Mouse (Mus musculus): ENCODE data around the gene Cux1. TPM values are rescaled to one million over a fixed set of nuclear protein-coding genes. Genes with fewer than 3 reads are reported as not detected.

The Cux1 gene
- total RNA-seq, 2 experiments from 2014 or later = 99.9 to 105 TPM

GRCm38 (mm10) chr5:136458102-136458863 lies 109.0 kb downstream of the Cux1 start:
- intact Hi-C loops (cut with DNase I) = no loop called here
- no peak for DNase-seq (ENCODE audit: low spot score)

GRCm38 (mm10) chr5:136456395-136456794 lies 110.9 kb downstream of the Cux1 start:
- intact Hi-C loops (cut with DNase I) = no loop called here
- DNase-seq (ENCODE audit: low spot score) = no peak

DNA sequence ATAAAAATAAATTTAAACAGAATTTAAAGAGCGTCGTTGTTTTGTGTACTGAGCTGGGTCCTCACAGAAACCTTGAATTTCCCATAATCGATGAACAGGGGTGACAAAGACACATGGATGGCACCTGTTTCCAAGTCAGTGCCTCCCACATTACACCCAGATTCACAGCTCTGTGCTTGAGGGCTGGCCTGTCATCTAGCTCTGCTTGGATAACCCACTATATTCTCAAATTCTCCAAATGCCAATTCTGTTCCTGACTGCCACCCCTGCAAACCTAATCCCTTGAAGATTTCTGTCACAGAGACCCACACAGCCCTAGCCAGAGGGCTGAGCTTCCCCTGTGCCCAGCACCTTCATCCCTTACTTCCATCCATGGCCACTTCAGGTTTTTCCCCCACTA lies 114.6 kb downstream of the Cux1 start:
- no peak for DNase-seq (ENCODE audit: low spot score)
- intact Hi-C loops (cut with DNase I) = no loop called here

GRCm38 (mm10) chr5:136449801-136450200 lies 117.5 kb downstream of the Cux1 start:
- no peak for DNase-seq (ENCODE audit: low spot score)
- intact Hi-C loops (cut with DNase I) = no loop called here

- no peak for DNase-seq (ENCODE audit: low spot score)
- intact Hi-C loops (cut with DNase I) = no loop called here
Observed at GRCm38 (mm10) chr5:136445967-136446366, 121.3 kb downstream of the Cux1 start.

GRCm38 (mm10) chr5:136442238-136443187 lies 124.8 kb downstream of the Cux1 start:
- intact Hi-C loops (cut with DNase I) = no loop called here
- no peak for DNase-seq (ENCODE audit: low spot score)

DNA sequence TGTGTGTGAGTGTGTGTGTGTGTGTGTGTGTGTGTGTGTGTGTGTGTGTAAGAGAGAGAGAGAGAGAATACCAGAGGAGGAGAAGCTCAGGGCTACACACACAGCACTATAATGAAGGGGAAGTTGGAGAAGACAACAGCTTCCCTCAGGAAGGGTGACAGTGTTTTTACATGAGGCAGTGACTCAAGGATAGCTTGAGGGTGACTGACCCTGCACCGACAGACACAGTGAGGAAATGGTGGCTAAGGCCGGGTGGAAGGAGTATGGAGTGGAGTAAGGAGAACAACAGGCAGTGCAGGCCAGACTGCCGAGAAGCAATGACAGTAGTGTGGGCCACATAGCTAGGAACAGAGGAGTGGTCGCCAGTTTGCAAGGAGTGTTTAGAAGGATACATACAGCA lies 137.6 kb downstream of the Cux1 start:
- DNase-seq (ENCODE audit: low spot score) = no peak
- intact Hi-C loops (cut with DNase I) = no loop called here

DNA sequence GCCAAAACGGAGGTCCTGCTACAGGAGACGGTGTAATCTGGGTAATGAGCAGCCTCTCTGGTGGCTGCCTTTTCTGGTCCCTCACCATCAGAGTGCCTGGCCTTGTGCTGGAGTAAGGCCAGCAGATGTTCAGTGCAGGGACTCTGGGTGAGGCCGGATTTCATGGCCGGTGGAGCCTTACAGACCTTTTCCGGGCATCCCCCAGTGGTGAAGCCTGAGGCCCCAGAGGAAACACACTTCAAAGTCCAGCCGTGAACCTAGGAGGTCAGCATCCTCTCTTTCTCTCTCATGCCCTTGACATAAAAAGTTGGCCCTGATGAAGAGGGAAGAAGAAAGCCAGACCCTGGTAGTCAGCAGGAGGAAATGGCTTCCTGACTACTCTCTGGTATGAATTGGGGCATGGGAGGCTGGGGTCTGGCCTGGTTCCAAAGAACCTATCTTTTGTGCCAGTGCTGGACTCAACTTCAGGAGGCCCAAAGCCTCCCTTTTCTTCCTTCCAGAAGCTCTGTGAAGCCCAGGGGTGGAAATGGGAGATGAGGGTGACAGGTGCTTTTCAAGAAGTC lies 138.7 kb downstream of the Cux1 start:
- peak; percentile 8 for DNase-seq (ENCODE audit: low spot score)
- intact Hi-C loops (cut with DNase I) = no loop called here

DNA sequence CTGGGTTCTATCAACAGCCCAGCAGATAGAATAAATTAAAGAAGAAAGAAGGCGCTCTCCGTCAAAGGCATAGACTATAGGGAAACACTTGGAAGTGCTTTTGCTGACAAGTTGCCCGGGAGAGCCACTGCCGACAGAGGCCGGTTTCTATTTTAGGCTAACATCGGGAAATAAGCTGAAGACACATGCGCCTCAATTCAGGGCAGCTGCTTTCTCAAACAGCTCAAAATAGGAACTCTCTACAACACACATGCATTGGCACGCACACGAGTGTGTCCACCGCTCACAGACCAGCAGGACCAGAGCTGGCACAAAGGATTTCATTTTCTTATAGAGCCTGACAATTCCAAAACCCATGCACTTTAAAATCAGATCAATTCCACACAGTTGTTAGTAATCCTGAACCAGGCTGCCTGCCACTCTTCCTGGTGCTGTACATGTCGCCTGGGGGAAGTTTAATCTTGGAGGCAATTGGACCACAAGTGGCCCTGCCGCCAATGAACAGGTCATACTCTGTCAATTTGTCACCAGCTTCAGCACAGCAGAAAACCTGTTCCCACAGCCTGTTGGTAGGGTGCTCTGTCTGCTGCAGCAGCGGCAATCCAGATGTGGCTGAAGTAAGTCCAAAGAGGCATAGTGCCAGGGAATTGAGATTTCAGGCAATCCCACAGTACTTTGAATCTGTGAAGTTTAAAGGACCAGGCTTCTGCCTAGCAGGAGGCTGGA lies 139.4 kb downstream of the Cux1 start:
- intact Hi-C loops (cut with DNase I) = no loop called here
- peak; percentile 20 for DNase-seq (ENCODE audit: low spot score)

DNA sequence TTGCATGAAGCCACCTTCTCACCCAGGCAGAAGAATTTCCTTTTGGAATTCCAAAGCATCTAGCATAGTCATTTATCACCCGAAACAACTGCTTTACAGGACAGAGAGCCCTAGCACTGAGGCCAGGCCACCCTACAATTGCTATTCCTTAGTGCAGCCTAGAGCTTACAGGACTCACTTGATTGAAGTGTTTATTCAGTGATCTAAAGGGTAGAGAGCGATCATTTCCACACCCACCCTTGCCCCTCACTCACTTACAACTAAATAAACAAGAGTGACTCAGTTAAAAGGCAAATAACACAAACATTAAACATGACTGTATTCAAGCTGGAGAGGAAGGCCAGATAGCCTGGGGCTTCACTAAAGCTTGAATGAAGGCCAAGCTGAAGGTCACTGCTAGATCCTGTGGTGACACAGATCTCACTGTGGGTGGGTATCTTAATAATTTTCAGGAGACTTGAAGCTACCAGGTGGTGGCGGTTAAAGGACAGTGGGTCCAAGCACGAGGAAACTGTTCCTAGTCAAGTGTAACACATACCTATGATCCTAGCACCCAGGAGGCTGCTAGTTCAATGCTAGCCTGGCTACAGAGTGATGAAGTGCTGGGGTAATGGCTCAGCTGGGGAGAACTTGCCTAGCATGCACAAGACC lies 140.0 kb downstream of the Cux1 start:
- intact Hi-C loops (cut with DNase I) = no loop called here
- no peak for DNase-seq (ENCODE audit: low spot score)

- DNase-seq (ENCODE audit: low spot score) = no peak
- intact Hi-C loops (cut with DNase I) = no loop called here
Observed at GRCm38 (mm10) chr5:136422948-136423347, 144.3 kb downstream of the Cux1 start.

GRCm38 (mm10) chr5:136421885-136422284 lies 145.4 kb downstream of the Cux1 start:
- intact Hi-C loops (cut with DNase I) = no loop called here
- DNase-seq (ENCODE audit: low spot score) = no peak

GRCm38 (mm10) chr5:136421316-136421715 lies 146.0 kb downstream of the Cux1 start:
- intact Hi-C loops (cut with DNase I) = no loop called here

GRCm38 (mm10) chr5:136420342-136420741 lies 146.9 kb downstream of the Cux1 start:
- DNase-seq (ENCODE audit: low spot score) = no peak
- intact Hi-C loops (cut with DNase I) = no loop called here

More at GRCm38 (mm10) chr5:136421316-136421715, 146.0 kb downstream of the Cux1 start:
- DNase-seq (ENCODE audit: low spot score) = no peak

DNA sequence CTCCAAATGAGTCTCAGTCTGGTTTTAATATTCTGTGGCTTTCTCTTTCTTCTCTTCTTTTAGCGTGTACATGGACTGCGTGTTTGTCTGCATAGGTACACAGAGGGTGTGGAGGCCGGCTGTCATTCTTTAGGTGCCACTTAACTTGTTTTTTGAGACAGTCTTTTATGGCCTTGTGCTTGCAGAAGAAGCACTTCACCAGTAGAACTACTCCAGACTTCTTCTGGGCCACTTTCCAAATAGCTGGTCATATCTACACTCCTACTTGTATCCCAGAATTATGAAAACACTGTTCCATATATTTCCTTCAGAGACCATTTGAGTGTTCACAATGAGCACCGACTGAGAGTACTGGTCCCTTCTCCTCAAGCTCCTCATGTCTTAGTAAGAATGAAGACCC lies 149.4 kb downstream of the Cux1 start:
- intact Hi-C loops (cut with DNase I) = no loop called here

DNA sequence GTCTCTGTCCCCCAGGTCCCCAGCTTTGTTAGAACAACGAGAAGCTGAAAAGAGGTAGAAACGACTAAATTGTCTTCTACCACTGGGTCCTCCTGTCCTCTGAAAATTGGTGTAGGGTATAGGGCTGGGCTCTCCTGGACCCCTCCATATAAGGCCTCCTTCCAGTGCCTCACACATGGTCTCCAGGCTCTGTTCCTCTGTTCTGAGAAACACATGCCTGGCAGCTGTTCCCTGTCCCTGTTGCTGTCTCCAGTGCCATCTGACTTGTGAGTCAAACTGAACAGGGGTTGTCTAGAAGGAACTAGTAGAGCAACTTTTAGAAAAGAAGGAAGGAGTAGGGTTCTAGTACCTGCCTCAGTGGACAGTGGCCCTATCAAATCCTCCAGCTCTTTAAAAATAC lies 152.8 kb downstream of the Cux1 start:
- intact Hi-C loops (cut with DNase I) = no loop called here
- no peak for DNase-seq (ENCODE audit: low spot score)

More for the DNA sequence above, 149.4 kb downstream of the Cux1 start:
- DNase-seq (ENCODE audit: low spot score) = no peak

- DNase-seq (ENCODE audit: low spot score) = no peak
- intact Hi-C loops (cut with DNase I) = no loop called here
Observed at GRCm38 (mm10) chr5:136410681-136411181, 156.6 kb downstream of the Cux1 start.

DNA sequence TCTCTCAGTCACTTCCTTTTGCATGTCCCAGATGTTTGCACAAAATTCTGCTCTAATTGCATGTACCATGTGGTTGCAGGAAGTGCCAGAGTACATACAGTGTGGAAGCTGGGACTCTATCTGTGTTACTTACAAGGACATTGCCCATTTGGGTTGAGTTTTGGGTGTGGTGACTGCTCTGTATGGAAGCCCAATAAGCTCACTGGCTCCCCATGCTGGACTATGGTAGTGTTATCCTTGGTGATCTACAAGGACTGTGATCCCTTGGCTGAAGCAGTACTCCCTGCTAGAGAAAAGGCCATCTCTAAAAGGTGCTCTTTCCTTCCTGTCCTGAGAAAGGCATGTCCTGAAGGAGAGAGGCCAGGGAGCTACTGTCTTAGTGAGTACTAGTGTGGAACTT lies 160.9 kb downstream of the Cux1 start:
- intact Hi-C loops (cut with DNase I) = no loop called here
- no peak for DNase-seq (ENCODE audit: low spot score)

DNA sequence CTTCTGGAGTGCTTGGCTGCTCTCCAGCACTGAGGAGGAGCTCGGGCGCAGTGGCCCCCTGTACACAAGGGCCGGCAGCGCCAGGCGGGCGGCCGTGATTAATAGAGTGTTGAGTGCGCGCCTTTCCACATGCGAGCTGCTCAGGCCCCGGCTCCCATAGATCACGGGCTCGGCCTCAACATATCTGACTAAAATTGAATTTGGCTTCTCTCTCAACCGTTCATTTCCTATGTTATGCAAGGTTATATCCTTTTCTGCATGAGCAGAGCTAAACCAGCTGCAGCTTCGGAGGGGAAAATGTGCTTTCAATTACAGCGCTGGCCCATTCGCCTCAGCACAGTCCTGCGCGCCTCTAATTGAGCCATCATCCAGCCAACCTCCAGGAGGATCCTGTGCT lies 163.7 kb downstream of the Cux1 start:
- peak; percentile 23 for DNase-seq (ENCODE audit: low spot score)
- intact Hi-C loops (cut with DNase I) = no loop called here

Measured in heart, postnatal 25 days (tissue).